Mouse (Mus musculus) brain, adult 10 weeks (tissue): ENCODE results near the gene Sema3a. TPM values are rescaled to one million over a fixed set of nuclear protein-coding genes. Genes with fewer than 3 reads are reported as not detected.

Experiments
- polyA plus RNA-seq: library from polyadenylated mRNA; stranded (reverse); fragments of 350-450 nt; fragmentation: Illumina TruSeq; extraction: RNeasy Lipid Tissue Mini Kit (QIAGEN cat#74804); gene quantifications from one replicate; pipeline ENCODE4 v1.2.3, GENCODE M21; 2015; ENCODE audit warnings: low read depth, low replicate concordance

The Sema3a gene
- polyA plus RNA-seq: 11.7 TPM

DNA sequence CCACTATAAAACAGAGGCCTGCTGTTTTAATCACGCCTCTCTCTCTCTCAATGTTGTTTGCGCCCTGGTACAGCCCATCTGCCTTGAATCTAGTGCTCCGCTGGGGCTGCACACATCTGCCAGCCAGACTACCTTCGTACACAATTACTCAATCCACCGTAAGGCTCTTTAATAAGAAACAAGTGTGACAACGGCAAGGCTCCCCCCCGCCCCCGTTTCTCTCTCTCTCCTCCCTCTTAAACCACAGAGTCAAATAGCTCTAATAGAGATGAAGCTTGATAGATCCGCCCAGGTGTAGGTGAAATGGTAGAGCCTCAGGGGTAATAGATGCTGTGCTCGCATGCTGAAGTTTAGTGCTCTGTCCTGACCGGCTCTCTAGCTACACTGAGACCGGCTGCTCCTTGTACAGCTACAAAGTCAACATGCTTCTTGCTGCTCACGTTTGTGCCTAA, at the start of gene Sema3a:
Gene Sema3a, plus strand, starts transcription at position 174 of the 452 bp plus-strand sequence.

